Mouse (Mus musculus) gonadal fat pad, adult 2 months (tissue): ENCODE results near the gene 2810408A11Rik. TPM values are rescaled to one million over a fixed set of nuclear protein-coding genes. Genes with fewer than 3 reads are reported as not detected.

ENCODE experiments used
- DNase-seq: peaks from one replicate; pipeline ENCODE4 v3.0.0-alpha.2; 2012; ENCODE audit warnings: low read depth
- polyA plus RNA-seq: library from polyadenylated mRNA; depleted of rRNA; stranded (reverse); fragments of >200 nt; gene quantifications from 2 replicates; pipeline ENCODE4 v1.2.3, GENCODE M21; 2012; rRNA removed

The 2810408A11Rik gene
- polyA plus RNA-seq, 1 experiment, result 5.4 TPM

GRCm38 (mm10) chr11:69849128-69849527 lies 51.7 kb downstream of the 2810408A11Rik start:
- no peak for DNase-seq

- no peak for DNase-seq
Measured at GRCm38 (mm10) chr11:69848021-69848420, 52.8 kb downstream of the 2810408A11Rik start.

Other genes starting within 250 kb of the 2810408A11Rik start
- 1.9 and 2.4 TPM in 2 replicates for gene Sox15, start 245.7 kb downstream of the 2810408A11Rik start, polyA plus RNA-seq
- 118 and 159 TPM in 2 replicates for gene Mpdu1, start 238.3 kb downstream of the 2810408A11Rik start, polyA plus RNA-seq
- gene Cd68, start 234.8 kb downstream of the 2810408A11Rik start, polyA plus RNA-seq, result 31.8 and 35.9 TPM in 2 replicates
- 311 and 352 TPM in 2 replicates for gene Eif4a1, start 228.6 kb downstream of the 2810408A11Rik start, polyA plus RNA-seq
- gene Senp3, start 218.9 kb downstream of the 2810408A11Rik start, polyA plus RNA-seq, result 58.7 and 72.4 TPM in 2 replicates
- 4.6 and 4.7 TPM in 2 replicates for gene Tnfsf13, start 215.2 kb downstream of the 2810408A11Rik start, polyA plus RNA-seq
- gene Tnfsf12, start 205.1 kb downstream of the 2810408A11Rik start, polyA plus RNA-seq, result 21.3 and 27.6 TPM in 2 replicates
- gene Tnfsfm13, start 204.9 kb downstream of the 2810408A11Rik start, polyA plus RNA-seq, result 4.2 and 4.9 TPM in 2 replicates
- gene Polr2a, start 142.3 kb downstream of the 2810408A11Rik start, polyA plus RNA-seq, result 18.5 and 48.2 TPM in 2 replicates
- 0.22 and 0.51 TPM in 2 replicates for gene Slc35g3, start 139.0 kb downstream of the 2810408A11Rik start, polyA plus RNA-seq
- 30.6 and 32.9 TPM in 2 replicates for gene Zbtb4, start 135.1 kb downstream of the 2810408A11Rik start, polyA plus RNA-seq
- 15.3 and 18.3 TPM in 2 replicates for gene Chrnb1, start 105.0 kb downstream of the 2810408A11Rik start, polyA plus RNA-seq
- gene Fgf11, start 99.1 kb downstream of the 2810408A11Rik start, polyA plus RNA-seq, result 6.9 and 7.7 TPM in 2 replicates
- gene Tmem102, start 95.4 kb downstream of the 2810408A11Rik start, polyA plus RNA-seq, result 12.9 and 20.5 TPM in 2 replicates
- 0.18 and 0.47 TPM in 2 replicates for gene Gm39566, start 85.7 kb downstream of the 2810408A11Rik start, polyA plus RNA-seq
- 6.8 and 9.8 TPM in 2 replicates for gene Spem2, start 82.5 kb downstream of the 2810408A11Rik start, polyA plus RNA-seq
- 11.3 and 16.5 TPM in 2 replicates for gene Spem1, start 78.8 kb downstream of the 2810408A11Rik start, polyA plus RNA-seq
- gene Nlgn2, start 63.2 kb downstream of the 2810408A11Rik start, polyA plus RNA-seq, result 19.0 and 23.8 TPM in 2 replicates
- gene Tmem256, start 62.5 kb downstream of the 2810408A11Rik start, polyA plus RNA-seq, result 179 and 279 TPM in 2 replicates
- 60.4 and 66.9 TPM in 2 replicates for gene Plscr3, start 54.6 kb downstream of the 2810408A11Rik start, polyA plus RNA-seq
- 26.0 and 32.5 TPM in 2 replicates for gene Tnk1, start 42.3 kb downstream of the 2810408A11Rik start, polyA plus RNA-seq
- gene Tmem95, start 23.0 kb downstream of the 2810408A11Rik start, polyA plus RNA-seq, result not detected in 2 replicates
- gene Kctd11, start 19.6 kb downstream of the 2810408A11Rik start, polyA plus RNA-seq, result 9.0 and 10.0 TPM in 2 replicates
- gene Acap1, start 5.4 kb downstream of the 2810408A11Rik start, polyA plus RNA-seq, result 37.7 and 38.2 TPM in 2 replicates
- gene Neurl4, start 85 bp upstream of the 2810408A11Rik start, polyA plus RNA-seq, result 42.3 and 45.0 TPM in 2 replicates
- gene Gps2, start 12.9 kb upstream of the 2810408A11Rik start, polyA plus RNA-seq, result 56.9 and 61.2 TPM in 2 replicates
- 457 and 520 TPM in 2 replicates for gene Eif5a, start 21.0 kb upstream of the 2810408A11Rik start, polyA plus RNA-seq
- gene Ybx2, start 34.8 kb upstream of the 2810408A11Rik start, polyA plus RNA-seq, result 19.2 and 37.4 TPM in 2 replicates
- 121 and 139 TPM in 2 replicates for gene Slc2a4, start 47.2 kb upstream of the 2810408A11Rik start, polyA plus RNA-seq
- gene Cldn7, start 63.8 kb upstream of the 2810408A11Rik start, polyA plus RNA-seq, result 88.4 and 172 TPM in 2 replicates
- gene Ctdnep1, start 80.2 kb upstream of the 2810408A11Rik start, polyA plus RNA-seq, result 94.3 and 108 TPM in 2 replicates
- gene Elp5, start 81.5 kb upstream of the 2810408A11Rik start, polyA plus RNA-seq, result 60.1 and 80.3 TPM in 2 replicates
- 568 and 793 TPM in 2 replicates for gene Gabarap, start 90.2 kb upstream of the 2810408A11Rik start, polyA plus RNA-seq
- gene Phf23, start 94.8 kb upstream of the 2810408A11Rik start, polyA plus RNA-seq, result 22.8 and 23.2 TPM in 2 replicates
- 13.7 and 19.1 TPM in 2 replicates for gene Dvl2, start 99.6 kb upstream of the 2810408A11Rik start, polyA plus RNA-seq
- gene Acadvl, start 114.4 kb upstream of the 2810408A11Rik start, polyA plus RNA-seq, result 79.9 and 96.2 TPM in 2 replicates
- 12.8 and 16.6 TPM in 2 replicates for gene Dlg4, start 116.0 kb upstream of the 2810408A11Rik start, polyA plus RNA-seq
- gene Asgr1, start 153.1 kb upstream of the 2810408A11Rik start, polyA plus RNA-seq, result 0.08 and 0.72 TPM in 2 replicates
- 0.93 and 1.4 TPM in 2 replicates for gene Asgr2, start 191.7 kb upstream of the 2810408A11Rik start, polyA plus RNA-seq
- gene Mgl2, start 229.3 kb upstream of the 2810408A11Rik start, polyA plus RNA-seq, result 14.1 and 33.9 TPM in 2 replicates